Mouse (Mus musculus): ENCODE measurements around the gene Olfr138.

Olfr138 gene

DNA sequence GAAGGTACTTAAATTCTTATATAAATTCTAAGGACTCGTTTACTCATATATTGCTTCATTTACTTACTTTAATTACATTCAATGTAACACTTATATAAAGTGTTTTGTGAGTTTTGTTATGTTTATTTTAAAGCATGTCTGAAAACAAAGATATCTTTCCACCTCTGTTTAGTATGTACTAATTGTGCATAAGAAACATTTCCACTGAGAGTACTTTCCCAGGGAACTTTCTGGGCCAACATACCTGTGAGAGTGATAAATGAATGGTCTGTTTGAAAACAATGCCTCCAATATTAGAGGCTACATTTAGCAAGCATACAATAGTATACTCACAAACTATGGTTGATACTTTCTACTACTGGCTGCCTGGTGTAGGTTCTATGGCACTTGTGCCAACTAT lies at the start of gene Olfr138:
TSS of gene Olfr138 (plus strand) at position 301 of the 400 bp plus-strand sequence.
- no peak for ATAC-seq (ENCODE audit: low TSS enrichment)

DNA sequence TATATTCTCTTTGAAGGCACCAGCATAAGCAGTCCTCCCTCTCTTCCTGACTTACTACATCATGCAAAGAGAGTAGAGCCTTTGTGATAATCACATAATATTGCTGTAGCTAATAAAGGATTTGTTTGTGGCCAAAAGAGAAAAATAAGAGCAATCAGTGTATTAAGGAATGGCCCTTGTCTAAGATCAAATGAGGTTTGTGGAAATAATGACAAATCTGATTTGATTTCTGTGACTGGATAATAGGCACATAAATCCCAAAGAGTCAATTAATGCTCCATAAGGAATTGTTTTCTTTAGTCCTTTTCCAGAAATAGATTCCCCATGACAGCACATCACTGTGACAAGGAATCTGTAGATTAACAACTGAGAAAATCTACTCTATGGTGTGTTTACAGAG lies 46.6 kb downstream of the Olfr138 start, which contains the start of gene Olfr137:
TSS of gene Olfr137 (minus strand) at position 101 of the 400 bp plus-strand sequence.
- ATAC-seq (ENCODE audit: low TSS enrichment): no peak

Data from frontal cortex, adult (tissue).